Mouse (Mus musculus) intestine, embryonic 14.5 days (tissue): ENCODE data around the gene Zfp53. TPM values are rescaled to one million over a fixed set of nuclear protein-coding genes. Genes with fewer than 3 reads are reported as not detected.

Experiments used
- ATAC-seq: fragments of 200-750 bp; cut with Nextera tagmentation; replicated peaks from 2 replicates; pipeline ENCODE4 v1.8.0; 2017; ENCODE audit warnings: low read depth, moderate number of reproducible peaks, moderate TSS enrichment, moderate library complexity; ENCODE audit not compliant: low FRiP score, low TSS enrichment
- DNase-seq: peaks from one replicate; pipeline ENCODE4 v3.0.0-alpha.2; 2018; ENCODE audit warnings: low spot score
- H3K27ac ChIP-seq: fragments of 300-500 bp; sonication (generic); 2 replicates; pipeline ENCODE4 v1.5.1; 2014; ENCODE audit warnings: low read depth, mild to moderate bottlenecking, control low read depth
- H3K27me3 ChIP-seq: fragments of 300-500 bp; sonication (generic); replicated peaks from 2 replicates; pipeline ENCODE4 v1.6.1; 2014; ENCODE audit warnings: low read length, control low read depth; ENCODE audit not compliant: control insufficient read depth, insufficient read depth
- H3K36me3 ChIP-seq: fragments of 300-500 bp; sonication (generic); 2 replicates; pipeline ENCODE4 v1.6.1; 2014; ENCODE audit warnings: low read length, control low read depth; ENCODE audit not compliant: control insufficient read depth, insufficient read depth
- H3K4me1 ChIP-seq: fragments of 300-500 bp; sonication (generic); replicated peaks from 2 replicates; pipeline ENCODE4 v1.6.1; 2014; ENCODE audit warnings: low read length, control low read depth, mixed read lengths; ENCODE audit not compliant: control insufficient read depth, insufficient read depth
- H3K4me2 ChIP-seq: fragments of 300-500 bp; sonication (generic); 2 replicates; pipeline ENCODE4 v1.6.1; 2014; ENCODE audit warnings: low read length
- H3K4me3 ChIP-seq: fragments of 300-500 bp; sonication (generic); 2 replicates; pipeline ENCODE4 v1.5.1; 2014; ENCODE audit warnings: low read depth, low read length, control low read depth, mixed read lengths
- H3K9ac ChIP-seq: fragments of 300-500 bp; sonication (generic); 2 replicates; pipeline ENCODE4 v1.6.1; 2014; ENCODE audit warnings: mild to moderate bottlenecking, low read length
- H3K9me3 ChIP-seq: fragments of 300-500 bp; sonication (generic); 2 replicates; pipeline ENCODE4 v1.6.1; 2016; ENCODE audit warnings: low read length, control low read depth; ENCODE audit not compliant: control insufficient read depth
- WGBS: fragments of 180-500 bp; shearing (Covaris S2); extraction: QIAGEN DNeasy Blood & Tissue Kit; methylation state at CpG from one replicate; pipeline ENCODE4 v1.1.7; 2014; 5-methylcytosine and 5-hydroxymethylcytosine counted together
- polyA plus RNA-seq: library from polyadenylated mRNA; unstranded; fragments of >200 nt; fragmentation: Nextera tagmentation; extraction: Ambion mirVana; gene quantifications from 2 replicates; pipeline ENCODE4 v1.2.1, GENCODE M21; 2014

The Zfp53 gene
- polyA plus RNA-seq: 13.3 and 13.7 TPM in 2 replicates

DNA sequence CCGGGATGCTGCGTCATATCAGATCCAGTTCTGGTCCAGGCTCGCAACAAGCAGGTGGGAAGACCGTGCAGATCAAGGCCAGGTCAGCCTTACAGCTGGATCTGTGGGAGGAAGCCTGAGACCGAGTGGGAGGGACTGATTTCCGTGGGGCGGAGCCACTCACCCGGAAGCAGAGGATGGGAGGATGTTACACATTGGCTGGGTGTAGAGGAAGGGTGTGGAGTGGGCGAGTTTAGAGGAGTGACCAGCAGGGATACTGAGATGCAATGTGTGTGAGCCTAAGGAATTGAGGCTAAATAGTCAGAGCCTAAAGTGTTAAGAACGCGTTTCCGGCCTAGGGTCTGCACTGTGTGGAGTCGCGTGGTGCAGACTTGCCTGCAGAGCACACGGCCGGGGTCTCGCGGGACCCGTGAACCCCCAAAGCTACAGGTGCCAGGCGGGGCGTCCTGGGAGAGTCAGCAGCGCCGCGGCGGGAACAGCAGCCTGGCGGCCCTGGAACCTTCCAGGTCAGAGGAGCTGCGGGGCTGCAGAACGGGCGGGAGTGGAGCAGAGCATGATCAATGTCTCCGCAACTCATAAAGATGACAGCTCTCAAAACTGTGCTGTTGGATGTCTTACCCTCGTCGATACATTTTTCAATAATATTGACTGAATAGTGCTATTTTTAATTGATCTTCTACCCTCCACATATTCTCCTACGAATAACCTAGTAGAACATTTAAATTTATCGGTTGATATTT lies at the start of gene Zfp53:
TSS of gene Zfp53 (plus strand) at position 239 of the 740 bp plus-strand sequence.
- H3K4me1 ChIP-seq: 0 out of 2 replicates have a peak, but pooled peaks cover 3% of the 10 kb centered on the region
- H3K9ac ChIP-seq: peak within 1 kb of the TSS; percentile 80
- H3K4me3 ChIP-seq: peak within 1 kb of the TSS; percentile 80
- peak within 1 kb of the TSS; percentile 81 for H3K27ac ChIP-seq
- no peaks in the 10 kb centered on the region for H3K9me3 ChIP-seq
- ATAC-seq (peak; percentile 100), DNase-seq (peak; percentile 84)
- H3K36me3 ChIP-seq: peaks cover 11% of the 10 kb centered on the region; the same call in 1 of the 2 replicates
- no peaks in the 10 kb centered on the region for H3K27me3 ChIP-seq
- peak within 1 kb of the TSS; percentile 72 for H3K4me2 ChIP-seq
- under 1% methylated on average over 33 of the region's 34 CpGs for WGBS

DNA sequence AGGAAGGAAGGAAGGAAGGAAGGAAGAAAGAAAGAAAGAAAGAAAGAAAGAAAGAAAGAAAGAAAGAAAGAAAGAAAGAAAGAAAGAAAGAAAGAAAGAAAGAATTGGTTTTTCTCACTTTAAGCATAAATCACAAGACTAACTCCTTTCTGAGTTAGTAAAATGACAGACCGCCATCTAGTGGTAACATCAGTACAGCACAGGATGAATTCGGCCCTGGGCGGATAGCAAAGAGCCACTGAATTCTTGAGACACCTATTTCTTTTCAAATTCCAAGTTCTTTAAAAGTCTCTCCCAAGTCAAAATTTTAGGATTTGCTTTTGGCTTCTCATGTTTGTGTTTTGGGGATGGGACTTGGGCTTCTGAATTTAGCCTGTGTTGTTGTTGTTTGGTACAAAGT lies 39.1 kb upstream of the Zfp53 start:
- no peak for DNase-seq
- no peaks in the 10 kb centered on the region for H3K36me3 ChIP-seq
- H3K9me3 ChIP-seq: no peaks in the 10 kb centered on the region
- H3K4me2 ChIP-seq: peak overlapping the region; percentile 77
- peak overlapping the region; percentile 62 for H3K9ac ChIP-seq
- H3K27me3 ChIP-seq: no peaks in the 10 kb centered on the region
- peak overlapping the region; percentile 96 for H3K27ac ChIP-seq
- H3K4me1 ChIP-seq: peaks cover 6% of the 10 kb centered on the region; the same call in 1 of the 2 replicates
- peak overlapping the region; percentile 70 for H3K4me3 ChIP-seq
- 0% methylated on average over 3 of the region's 3 CpGs for WGBS
- peak; percentile 74 for ATAC-seq

- Histone ChIP-seq H3K27me3 (no peaks in the 10 kb centered on the region), H3K4me2 (peak within 1 kb of the TSS; percentile 77), H3K4me1 (peaks cover 6% of the 10 kb centered on the region; the same call in 1 of the 2 replicates), H3K9ac (peak within 1 kb of the TSS; percentile 62), H3K4me3 (peak within 1 kb of the TSS; percentile 70), H3K36me3 (no peaks in the 10 kb centered on the region), H3K27ac (peak within 1 kb of the TSS; percentile 96), H3K9me3 (no peaks in the 10 kb centered on the region)
- DNase-seq (peak; percentile 92), ATAC-seq (peak; percentile 100)
- WGBS: under 1% methylated on average over 26 of the region's 26 CpGs
Measured at GRCm38 (mm10) chr17:21450138-21450704, 38.6 kb upstream of the Zfp53 start, which contains the start of gene Zfp51. Gene Zfp51, plus strand, starts transcription at chr17:21450374.

- Histone ChIP-seq H3K27me3 (no peaks in the 10 kb centered on the region), H3K4me1 (no peaks in the 10 kb centered on the region), H3K27ac (no peak overlapping the region), H3K36me3 (peaks cover 43% of the 10 kb centered on the region), H3K9ac (no peak overlapping the region), H3K4me3 (no peak overlapping the region), H3K4me2 (no peak overlapping the region), H3K9me3 (no peaks in the 10 kb centered on the region)
- DNase-seq (no peak), ATAC-seq (no peak)
- WGBS: 92% methylated on average over 5 of the region's 5 CpGs
Measured at GRCm38 (mm10) chr17:21463550-21463949, 25.2 kb upstream of the Zfp53 start.

GRCm38 (mm10) chr17:21472032-21472652 lies 16.7 kb upstream of the Zfp53 start:
- WGBS: 60% methylated on average over 3 of the region's 3 CpGs
- H3K27ac ChIP-seq: no peak overlapping the region

DNA sequence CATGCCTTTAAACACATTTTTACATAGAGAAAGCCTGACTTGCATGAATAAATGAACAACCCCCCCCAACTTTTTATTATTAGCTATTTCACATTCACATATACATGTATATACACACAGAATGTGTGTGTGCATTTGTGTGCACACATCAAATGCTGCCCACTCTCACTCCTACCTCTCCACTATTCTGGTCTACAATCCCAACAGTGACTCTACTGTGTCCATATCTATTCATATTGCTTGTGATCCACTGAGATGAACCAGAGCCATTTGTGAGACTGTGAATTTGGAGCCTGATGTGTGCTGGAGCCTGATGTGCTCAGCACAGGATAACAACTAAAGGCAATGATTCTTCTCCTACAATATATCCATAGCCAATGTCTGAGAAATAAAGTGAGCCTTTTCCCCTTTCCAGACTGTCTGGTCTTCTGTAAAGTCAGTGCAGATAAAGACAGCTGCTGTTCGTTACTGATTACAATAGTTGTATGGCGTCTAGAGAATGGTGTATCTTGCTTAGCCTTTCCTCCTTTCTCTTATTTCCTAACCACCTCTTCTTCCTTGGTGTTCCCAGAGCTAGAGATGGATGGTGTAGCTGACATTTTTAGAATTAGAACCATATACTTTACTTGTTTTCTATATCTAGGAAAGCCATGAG lies 16.0 kb upstream of the Zfp53 start:
- WGBS: 35% methylated on average over 2 of the region's 2 CpGs
- Histone ChIP-seq H3K9ac (no peak overlapping the region), H3K4me1 (0 out of 2 replicates have a peak, but pooled peaks cover 6% of the 10 kb centered on the region), H3K36me3 (no peaks in the 10 kb centered on the region), H3K27me3 (no peaks in the 10 kb centered on the region), H3K9me3 (no peaks in the 10 kb centered on the region), H3K4me2 (no peak overlapping the region), H3K27ac (no peak overlapping the region), H3K4me3 (no peak overlapping the region)
- DNase-seq: no peak
- no peak for ATAC-seq

More at GRCm38 (mm10) chr17:21472032-21472652, 16.7 kb upstream of the Zfp53 start:
- Histone ChIP-seq H3K4me3 (no peak overlapping the region), H3K4me1 (0 out of 2 replicates have a peak, but pooled peaks cover 6% of the 10 kb centered on the region), H3K36me3 (no peaks in the 10 kb centered on the region), H3K27me3 (no peaks in the 10 kb centered on the region), H3K9ac (no peak overlapping the region), H3K9me3 (no peaks in the 10 kb centered on the region), H3K4me2 (no peak overlapping the region)
- ATAC-seq (0 out of 2 replicates have a peak, but pooled peaks have one; percentile 32), DNase-seq (no peak)

DNA sequence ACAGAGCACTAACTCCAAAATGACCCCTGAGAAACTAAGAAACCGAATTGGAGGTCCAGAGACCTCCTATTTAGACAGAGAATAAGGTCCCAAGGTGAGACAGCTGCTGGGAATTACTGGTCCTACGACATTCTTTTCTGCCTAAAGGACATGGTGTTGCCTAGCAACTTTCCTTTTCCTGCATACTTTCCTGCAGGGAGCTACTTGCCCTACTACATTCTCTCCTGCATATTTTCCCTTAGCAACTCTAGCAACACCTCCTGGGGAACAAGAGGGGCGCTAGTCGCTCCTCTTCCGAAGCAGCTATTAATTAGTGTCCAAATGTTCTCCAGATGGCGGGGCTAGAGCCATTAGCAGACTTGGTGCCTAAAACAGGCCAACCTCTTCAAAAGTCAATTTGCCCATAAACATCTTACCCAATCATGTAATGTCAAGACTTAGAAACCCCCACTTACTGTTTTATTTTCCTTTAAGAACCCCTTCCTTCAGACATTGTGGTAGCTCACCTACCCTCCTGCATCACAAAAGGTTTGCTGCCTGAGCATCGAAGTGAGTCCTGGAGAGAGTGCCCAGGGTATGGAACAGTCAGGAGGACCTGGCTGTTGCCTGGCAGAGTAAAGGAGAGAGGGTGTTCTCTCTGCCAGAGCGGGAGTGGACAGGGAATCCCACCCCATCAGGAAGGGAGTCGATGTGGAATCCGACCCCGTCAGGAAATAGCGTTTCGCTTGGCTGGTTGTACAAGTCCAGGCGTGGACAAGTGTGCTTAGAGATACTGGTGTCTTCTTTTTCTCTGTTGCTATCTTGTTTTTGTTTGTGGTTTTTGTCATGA lies 15.2 kb upstream of the Zfp53 start:
- WGBS: 32% methylated on average over 14 of the region's 14 CpGs
- Histone ChIP-seq H3K9ac (no peak overlapping the region), H3K4me3 (no peak overlapping the region), H3K36me3 (no peaks in the 10 kb centered on the region), H3K9me3 (no peaks in the 10 kb centered on the region), H3K27ac (no peak overlapping the region; the same call in 1 of the 2 replicates), H3K4me2 (peak overlapping the region; percentile 11; the same call in 1 of the 2 replicates), H3K4me1 (0 out of 2 replicates have a peak, but pooled peaks cover 6% of the 10 kb centered on the region), H3K27me3 (no peaks in the 10 kb centered on the region)
- ATAC-seq (peak; percentile 81), DNase-seq (no peak)
